Mouse (Mus musculus): Measurements from ENCODE around the gene Slc1a7. TPM values are rescaled to one million over a fixed set of nuclear protein-coding genes. Genes with fewer than 3 reads are reported as not detected.

Slc1a7 gene
- not detected for total RNA-seq (2023)

DNA sequence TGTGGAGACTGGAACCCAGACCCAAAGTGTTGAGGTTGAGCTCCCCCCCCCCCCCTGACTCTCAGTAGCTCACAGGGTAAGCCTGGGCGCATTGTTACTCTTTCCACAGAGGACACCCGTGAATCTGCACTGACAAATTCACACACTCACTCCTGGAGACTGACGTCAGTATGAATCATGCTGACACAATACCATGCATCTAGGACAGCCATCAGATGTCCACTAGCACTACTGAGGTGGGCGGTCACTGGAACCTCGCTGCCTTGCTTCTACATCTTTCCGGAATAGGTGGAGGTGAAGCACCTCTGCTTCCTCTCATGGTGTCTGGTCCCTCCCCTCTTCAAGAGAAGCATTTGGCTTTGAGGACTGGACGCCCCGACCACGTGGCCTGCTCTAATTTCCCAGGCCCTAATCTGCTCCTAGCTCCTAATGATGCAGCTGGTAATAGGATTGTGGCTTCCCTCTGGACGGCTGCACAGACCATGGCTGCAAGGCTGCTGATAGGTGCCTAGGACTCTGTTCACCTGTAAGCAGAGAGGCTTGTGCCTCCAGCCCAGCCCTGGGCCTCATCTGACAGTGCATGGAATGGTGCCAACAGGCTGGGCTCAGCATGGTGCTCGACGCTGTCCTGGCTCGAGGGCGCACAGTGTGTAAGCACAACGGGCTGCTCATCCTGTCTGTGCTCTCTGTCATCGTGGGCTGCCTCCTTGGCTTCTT is at the start of gene Slc1a7:
Gene Slc1a7 (plus strand): TSS at position 367 of the 717 bp plus-strand sequence.

DNA sequence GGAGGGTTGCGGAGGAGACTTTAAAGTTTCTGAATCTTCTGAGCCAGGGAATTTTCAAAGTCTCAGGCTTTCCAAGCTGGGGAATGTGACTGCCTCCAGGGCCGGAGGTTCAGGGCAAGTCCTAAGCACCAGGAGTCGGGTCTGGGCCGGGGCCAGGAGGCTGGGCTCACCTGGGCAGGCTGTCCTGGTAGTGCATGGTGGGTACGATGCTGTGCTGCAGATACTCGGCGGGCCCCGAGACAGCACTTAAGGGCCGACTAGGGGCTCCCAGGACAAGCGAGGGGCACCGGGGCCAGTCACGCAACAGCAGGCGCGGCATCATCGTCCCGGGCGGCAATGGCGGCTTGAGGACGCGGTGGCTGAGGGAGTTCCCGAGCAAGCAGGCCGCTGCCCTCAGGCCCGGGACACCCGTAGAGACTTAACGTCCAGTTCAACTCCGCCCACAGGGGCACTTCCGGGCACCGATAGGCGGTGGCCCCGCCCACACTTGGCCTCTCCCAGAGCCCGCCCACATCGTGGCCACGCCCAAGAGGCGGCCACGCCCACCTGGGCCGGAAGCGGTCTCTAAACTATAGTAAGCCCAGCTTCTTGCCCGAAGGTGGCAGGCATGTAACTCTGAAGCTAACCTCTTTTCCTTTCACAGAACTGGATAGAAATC is 44.9 kb upstream of the Slc1a7 start, which contains the start of gene Cpt2:
Gene Cpt2 (minus strand): TSS at position 466 of the 658 bp plus-strand sequence.

Other genes starting within 250 kb of the Slc1a7 start
- gene Lrp8, start 166.1 kb upstream of the Slc1a7 start, total RNA-seq (2023): 10 to 100 TPM in 1 of 2 experiments, 1 to 10 TPM in 1; 9.0 to 13.9 TPM
- 100 to 1,000 TPM in 1 of 2 experiments, 10 to 100 TPM in 1; 93.5 to 102 TPM for gene Magoh, start 88.6 kb upstream of the Slc1a7 start, total RNA-seq (2023)
- 10 to 100 TPM; 40.3 to 45.7 TPM for gene 0610037L13Rik, start 78.5 kb upstream of the Slc1a7 start, total RNA-seq (2023)
- gene Cpt2, start 44.7 kb upstream of the Slc1a7 start, total RNA-seq (2023): 10 to 100 TPM; 10.5 to 10.8 TPM
- gene Podn, start 128.1 kb downstream of the Slc1a7 start, total RNA-seq (2023): 1 to 10 TPM in 1 of 2 experiments, under 1 TPM in 1; 0.80 to 3.6 TPM
- gene Scp2, start 176.7 kb downstream of the Slc1a7 start, total RNA-seq (2023): 100 to 1,000 TPM; 109 to 128 TPM
- 1 to 10 TPM in 1 of 2 experiments, under 1 TPM in 1; 0.74 to 1.1 TPM for gene Echdc2, start 197.1 kb downstream of the Slc1a7 start, total RNA-seq (2023)
- under 1 TPM in 1 of 2 experiments, not detected in 1; 0.47 TPM for gene Zyg11a, start 249.7 kb downstream of the Slc1a7 start, total RNA-seq (2023)

All from T-cell, adult 66 days (primary cell).